Mouse (Mus musculus) ovary, postnatal 10 days (tissue): ENCODE data around the gene Il6ra.
A peak's percentile ranks its signal among the peaks of the same experiment; 100 is the strongest.
"Not testable (repeated sequence)": the region's sequence is repeated elsewhere in the genome, so short reads cannot be mapped to it uniquely, and the experiment has no call there.

Source experiments
- DNase-seq: peaks from one replicate; pipeline ENCODE4 v3.0.0; 2022; ENCODE audit warnings: low spot score

Il6ra gene

GRCm38 (mm10) chr3:89875781-89876180 is 37.2 kb downstream of the Il6ra start:
- DNase-seq = no peak

DNA sequence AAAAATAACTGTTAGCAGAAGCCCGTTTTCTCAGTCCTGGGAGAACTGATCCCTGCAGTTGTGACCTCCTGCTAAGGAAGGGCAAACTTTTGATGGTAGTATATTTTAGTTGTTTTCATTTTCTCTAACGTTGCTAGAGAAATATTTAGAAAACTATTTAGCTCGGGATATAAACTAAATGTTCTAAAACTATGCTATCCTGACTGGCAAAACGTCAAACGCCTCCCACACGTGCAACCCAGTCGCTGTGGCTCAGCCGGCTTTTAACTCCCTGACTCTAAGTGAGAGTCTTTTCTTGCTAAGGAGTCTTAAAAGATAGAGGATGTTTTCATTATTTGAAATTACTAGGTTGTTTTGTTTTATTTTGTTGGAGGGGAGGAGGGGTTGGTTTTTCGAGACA is 38.0 kb downstream of the Il6ra start:
- DNase-seq = no peak

DNA sequence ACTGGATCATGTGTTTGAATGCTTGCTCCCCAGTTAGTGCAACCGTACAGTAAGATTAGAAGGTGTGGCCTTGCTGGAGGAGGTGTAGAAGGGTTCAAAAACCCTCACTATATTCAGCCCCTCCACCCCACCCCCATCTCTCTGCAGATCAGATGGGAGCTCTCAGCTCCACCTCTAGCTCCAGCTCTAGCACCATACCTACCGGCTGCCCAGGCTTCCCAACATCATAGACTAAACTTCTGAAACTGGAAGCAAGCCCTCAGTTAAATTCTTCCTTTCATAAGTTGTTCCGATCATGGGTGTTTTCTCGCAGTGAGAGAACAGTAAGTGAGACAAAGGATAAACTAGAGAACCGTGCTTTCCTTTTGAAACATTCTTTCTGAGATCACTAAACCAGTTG is 38.9 kb downstream of the Il6ra start:
- DNase-seq = no peak

DNA sequence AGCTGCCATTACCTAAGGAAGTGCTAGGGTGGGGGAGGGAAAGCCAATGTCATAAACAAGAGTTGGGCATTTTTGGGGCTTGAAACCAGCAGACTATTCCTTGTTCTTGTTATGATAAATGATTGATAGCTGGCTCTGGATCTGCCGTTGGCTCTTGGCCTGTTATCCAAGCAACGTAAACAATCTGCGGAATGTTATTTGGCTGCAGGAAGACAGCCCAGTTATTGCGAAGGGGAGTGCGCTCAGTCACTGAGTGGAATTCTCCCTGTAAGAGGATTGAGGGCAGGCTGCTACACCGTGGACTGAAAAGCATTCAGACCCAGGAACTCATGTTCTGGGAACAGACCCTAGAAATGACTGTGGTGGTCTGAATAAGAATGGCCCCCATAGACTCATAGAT is 40.3 kb downstream of the Il6ra start:
- DNase-seq = no peak

GRCm38 (mm10) chr3:89872209-89872608 is 40.8 kb downstream of the Il6ra start:
- no peak for DNase-seq

GRCm38 (mm10) chr3:89871339-89871914 is 41.6 kb downstream of the Il6ra start:
- DNase-seq = no peak

DNA sequence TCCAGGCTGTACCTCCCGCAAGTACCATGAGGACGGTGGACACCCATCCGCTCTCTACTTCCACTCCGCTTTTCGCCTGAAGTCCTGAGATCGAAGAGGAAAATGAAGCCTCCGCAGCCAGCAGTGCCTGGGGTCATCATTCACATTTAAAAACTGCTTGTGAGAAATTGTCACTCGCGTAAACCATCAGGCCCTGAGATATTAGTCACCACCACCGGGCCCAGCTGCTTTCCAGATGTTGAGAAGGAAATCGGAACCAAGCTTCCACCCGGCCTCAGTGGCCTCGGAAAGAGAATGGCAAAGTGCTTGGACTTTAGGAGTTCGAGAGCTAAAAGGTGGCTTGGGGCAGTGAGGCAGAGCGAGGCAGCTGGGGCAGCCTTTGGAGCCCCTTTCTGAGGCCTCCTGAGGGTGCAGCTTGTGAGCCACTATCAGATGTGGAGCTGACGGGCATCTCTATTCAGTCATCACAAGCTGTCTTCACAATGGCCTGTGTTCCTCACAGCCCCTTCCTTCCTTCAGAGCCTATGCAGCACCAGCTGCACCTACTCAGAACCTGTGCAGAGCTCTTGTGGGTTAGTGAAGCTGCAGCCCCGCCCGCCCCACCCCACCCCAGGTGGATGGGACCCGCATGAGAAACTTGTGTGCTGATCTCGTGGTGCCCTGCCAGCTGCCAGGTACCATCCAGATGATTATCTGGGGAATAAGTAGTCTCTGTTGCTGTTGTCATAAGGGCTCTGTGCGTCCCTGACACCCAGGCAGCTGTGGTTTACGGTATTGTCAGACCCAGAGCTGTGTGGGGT is 42.3 kb downstream of the Il6ra start:
- DNase-seq = no peak

DNA sequence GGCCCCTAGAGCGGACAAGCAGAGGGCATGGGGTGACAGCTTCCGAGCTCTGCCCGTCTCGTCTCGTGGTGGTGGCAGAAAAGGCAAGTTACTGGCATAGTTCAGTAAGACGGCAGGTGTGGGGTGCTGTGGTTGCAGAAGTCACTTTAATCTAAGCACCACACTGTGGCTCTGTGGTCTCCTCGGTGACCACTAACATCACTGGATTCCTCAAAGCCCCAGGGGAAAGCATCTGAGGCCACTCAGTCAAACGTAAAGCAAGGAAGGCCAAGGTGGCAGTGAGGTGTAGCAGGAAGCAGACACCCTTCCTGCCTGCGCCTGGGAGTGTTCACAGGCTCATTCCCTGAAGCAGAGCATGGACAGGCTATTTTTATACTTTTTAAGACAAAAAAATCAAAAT is 43.4 kb downstream of the Il6ra start:
- DNase-seq = no peak

DNA sequence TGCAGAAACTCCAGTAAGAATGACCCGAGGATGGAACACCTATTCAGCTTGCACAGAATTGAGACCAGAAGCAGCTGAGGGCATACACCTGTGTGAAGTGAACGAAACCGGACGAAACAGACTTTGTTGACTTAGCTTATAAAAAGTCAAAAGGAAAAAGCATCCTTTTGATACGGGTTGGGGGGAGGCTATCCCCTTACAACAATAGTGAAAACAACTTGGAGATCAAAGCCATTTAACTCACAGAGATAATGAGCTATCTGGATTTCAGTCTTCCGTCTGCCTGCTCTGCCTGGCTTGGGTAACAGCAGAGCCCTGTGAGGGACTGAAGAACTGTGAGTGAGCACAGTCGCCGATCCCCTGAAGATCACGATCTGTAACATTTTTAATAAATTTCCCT is 44.0 kb downstream of the Il6ra start:
- DNase-seq = no peak

- DNase-seq = no peak
Observed at GRCm38 (mm10) chr3:89868357-89868756, 44.6 kb downstream of the Il6ra start.

DNA sequence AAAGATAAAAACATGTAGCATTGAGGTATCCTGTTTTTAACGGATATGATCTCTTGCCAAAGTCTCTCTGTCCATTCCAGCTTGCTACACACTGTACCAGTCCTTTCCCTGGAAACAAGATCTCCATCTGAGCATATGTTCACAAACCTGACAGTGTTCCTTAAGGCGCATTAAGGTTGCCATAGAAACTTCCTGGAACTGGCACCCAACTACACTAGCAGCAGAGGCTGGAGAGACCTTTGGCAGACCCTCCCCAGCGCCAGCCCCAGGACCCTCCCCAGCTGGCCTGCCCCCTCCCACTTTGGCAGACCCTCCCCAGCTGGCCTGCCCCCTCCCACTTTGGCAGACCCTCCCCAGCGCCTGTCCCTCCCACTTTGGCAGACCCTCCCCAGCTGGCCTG is 45.3 kb downstream of the Il6ra start:
- DNase-seq = no peak

DNA sequence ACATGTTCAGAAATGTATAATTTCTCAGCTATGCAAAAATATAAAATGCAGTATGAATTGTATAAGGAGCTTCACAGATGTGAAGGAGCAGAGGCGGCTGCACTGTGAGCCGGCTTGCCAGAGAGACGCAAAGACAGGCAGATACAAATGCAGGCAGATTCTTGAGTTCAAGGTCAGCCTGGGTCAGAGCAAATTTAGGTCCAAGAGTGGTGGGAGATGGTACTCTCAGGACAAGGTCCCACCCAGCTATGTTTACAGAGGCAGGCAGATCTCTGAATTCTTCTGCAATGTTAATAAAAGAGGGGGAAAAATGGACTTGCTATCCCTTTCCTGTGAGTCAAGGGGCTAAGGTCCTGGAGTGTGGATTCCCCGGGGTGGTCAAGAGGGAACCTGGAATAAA is 47.2 kb downstream of the Il6ra start:
- DNase-seq = no peak

DNA sequence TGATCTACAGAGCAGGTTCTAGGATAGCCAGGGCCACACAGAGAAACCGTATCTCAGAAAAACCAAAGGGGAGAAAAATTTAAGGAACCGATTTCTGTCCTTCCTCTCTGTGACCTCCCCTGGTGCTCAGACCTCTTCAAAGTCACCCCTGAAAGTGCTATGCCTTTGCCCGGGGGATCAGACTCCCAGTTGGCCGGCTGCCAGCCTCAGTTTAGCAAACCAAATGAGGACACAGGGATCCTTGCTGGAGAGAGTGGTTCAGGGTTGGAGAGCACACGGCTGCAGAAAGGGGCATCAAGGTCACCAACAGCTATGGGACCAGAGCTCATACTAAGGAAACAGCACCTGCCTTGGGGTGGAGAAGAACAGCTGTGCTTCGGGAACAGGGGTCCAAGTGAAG is 48.0 kb downstream of the Il6ra start:
- DNase-seq = no peak

DNA sequence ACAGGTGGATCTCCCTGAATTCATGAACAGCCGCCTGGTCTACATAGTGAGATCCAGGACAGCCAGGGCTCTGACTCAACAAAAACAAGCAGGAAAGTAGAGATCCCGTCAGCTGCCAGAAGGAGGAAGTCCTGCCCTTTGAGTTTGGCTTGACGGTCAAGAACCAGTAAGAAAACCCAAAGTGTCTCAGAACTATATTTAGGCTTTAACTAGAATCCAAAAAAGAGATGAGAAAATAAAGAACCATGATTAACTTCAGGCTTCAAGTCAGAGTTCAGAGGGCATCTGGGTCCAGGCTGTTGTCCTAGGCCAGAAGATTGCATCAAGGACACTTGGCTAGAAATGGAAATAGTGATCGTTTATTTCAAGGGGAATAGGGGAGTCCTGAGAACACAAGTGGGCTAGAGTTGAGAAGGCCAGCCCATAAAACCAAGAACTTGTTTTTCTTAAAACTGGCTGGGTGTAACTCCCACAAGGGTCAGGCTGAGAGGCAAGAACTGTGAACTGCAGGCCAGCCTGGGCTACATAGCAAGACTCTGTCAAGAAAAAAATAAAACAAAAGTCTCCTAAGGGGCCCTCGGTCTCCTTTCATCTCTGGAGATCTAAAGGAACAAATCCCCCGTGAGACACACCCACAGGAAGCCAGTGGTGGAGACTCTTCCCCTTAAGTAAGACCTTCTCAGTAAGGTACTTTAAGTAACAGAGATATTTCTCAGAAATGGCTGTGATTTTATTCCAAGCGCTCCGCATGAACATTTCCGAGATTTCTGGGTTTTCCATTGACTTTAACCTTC is 49.1 kb downstream of the Il6ra start:
- no peak for DNase-seq

- not testable (repeated sequence) for DNase-seq
Observed at GRCm38 (mm10) chr3:89863276-89863675, 49.7 kb downstream of the Il6ra start.

GRCm38 (mm10) chr3:89862182-89862761 is 50.7 kb downstream of the Il6ra start:
- no peak for DNase-seq

DNA sequence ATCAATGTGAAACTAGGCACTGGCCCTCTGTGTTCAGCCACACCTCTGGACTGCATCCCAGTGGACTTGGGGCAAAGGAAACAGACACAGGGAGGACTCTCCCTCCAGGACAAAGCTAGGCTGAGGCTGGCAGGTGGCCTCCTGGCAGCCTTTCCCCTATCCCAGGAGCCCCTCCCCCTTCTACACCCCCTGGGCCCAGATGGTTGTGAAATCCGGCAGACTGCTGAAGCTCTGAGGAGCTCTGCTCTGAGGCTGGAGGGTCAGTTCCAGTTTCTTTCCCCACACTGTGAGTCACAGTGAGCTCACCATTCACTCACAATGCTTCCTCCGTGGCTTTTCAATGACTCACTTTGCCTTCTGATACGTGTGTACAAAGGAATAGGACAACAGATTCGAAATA is 51.9 kb downstream of the Il6ra start:
- peak; percentile 35 for DNase-seq

DNA sequence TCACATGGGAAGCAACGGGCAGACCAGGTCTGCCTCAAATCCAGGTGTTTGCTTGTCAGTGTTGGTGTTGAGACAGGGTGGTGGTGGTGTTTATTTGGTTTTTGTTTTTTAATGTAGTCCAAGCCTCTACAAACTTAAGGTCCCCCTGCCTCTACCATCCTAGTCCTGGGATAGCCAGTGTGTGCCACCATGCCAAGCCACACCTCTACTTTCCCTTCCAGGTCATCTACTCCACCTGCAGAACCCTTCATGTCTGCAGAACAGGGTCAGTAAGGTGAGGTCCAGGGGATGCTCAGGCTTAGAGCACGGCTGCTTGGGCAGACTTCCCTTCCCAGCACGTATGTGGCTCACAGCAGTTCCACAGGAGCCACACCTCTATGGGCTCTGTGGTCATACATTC is 52.7 kb downstream of the Il6ra start:
- no peak for DNase-seq

DNA sequence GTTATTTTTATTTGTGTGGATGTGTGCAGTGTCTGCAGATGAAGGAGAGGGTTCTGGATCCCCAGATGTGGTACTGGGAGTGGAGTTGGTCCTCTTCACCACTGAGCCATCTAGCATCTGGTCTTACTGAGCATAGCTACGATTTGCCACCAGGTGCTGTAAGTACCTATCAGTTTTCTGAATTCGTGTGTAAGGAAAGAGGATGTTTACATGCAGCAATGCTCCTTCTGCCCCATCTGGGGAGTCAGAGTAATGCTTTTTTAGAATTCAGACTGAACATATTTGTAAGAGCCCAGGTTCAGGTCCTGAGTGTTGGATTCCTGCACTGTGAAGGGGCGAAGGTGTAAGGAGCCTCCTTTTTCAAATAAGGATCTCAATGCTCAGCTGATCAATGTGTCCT is 53.1 kb downstream of the Il6ra start:
- DNase-seq = no peak

DNA sequence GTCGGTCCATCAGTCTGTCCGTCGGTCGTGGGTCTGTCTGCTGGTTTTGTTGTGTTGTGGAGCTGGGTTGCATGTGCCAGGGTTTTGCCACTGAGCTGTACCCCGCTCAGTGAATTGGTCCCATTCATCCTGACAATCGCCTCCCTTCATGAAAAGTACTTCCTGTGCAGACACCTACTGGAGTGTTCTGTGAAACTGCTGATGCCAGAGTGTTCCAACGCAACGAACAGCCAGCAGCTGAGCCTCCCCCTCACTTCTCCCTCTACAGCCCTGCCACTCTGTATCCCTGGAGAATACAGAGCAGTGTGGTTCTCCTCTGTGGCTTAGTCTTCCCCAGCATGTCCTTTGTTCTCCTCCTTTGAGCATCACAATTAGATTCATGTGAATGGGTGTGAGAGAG is 54.1 kb downstream of the Il6ra start:
- DNase-seq = no peak

GRCm38 (mm10) chr3:89858123-89858522 is 54.9 kb downstream of the Il6ra start:
- DNase-seq = no peak

GRCm38 (mm10) chr3:89857353-89857752 is 55.6 kb downstream of the Il6ra start:
- DNase-seq = no peak

DNA sequence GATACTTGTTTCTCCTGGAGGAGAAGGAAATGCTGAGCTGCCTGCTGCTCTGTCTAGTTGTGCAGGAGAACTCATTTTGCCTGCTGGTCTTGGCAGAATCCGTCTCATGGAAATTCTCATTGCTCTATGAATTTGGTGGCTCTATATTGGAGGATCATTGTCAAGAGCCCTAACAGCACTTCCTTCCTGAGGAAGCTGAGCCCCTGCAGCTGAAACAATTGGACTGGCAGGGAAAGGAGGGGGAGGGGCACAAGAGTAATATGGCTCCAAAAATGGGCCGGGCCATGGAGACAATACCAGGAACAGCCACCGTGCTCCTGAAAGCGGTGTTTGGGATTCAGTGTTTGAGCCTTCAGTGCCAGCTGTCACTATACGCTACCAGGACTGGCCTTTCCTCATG is 59.2 kb downstream of the Il6ra start:
- no peak for DNase-seq
